ENCODE assay signal across 17 mouse cellular contexts in genomic region chr10:69945870-69946269, GRCm38 (mm10).
DNase-seq lines count a peak whose midpoint lies in the region; ATAC-seq and TF ChIP-seq lines count a peak whose summit lies in the region.
"Had no signal": no experiment of that assay in that cellular context is flagged by ENCODE, and none has a peak within 500 bp of the region (broad histone marks: within the 10 kb centered on the region; RNA-seq: fewer than 3 reads in every experiment).

No protein-coding gene starts in this region.

- H3K36me3 ChIP-seq in hindbrain, embryonic 15.5 days: no peaks in the 10 kb centered on the region
- no peaks in the 10 kb centered on the region for H3K36me3 ChIP-seq in hindbrain, embryonic 12.5 days
- 0 out of 2 replicates have a peak, but pooled peaks cover 2% of the 10 kb centered on the region for H3K36me3 ChIP-seq in midbrain, embryonic 15.5 days (replicated peaks)
- H3K36me3 ChIP-seq: heart, embryonic 15.5 days; limb, embryonic 12.5 days had no signal

- ATAC-seq in hindbrain, embryonic 15.5 days (ENCODE audit: low FRiP score, low read depth): no peak
- no peak for ATAC-seq in hindbrain, embryonic 12.5 days (ENCODE audit: low FRiP score)
- no peak for ATAC-seq in midbrain, embryonic 15.5 days (replicated peaks)
- ATAC-seq in megakaryocyte, adult 5-6 weeks (ENCODE audit: poor library complexity, severe bottlenecking): no peak

- no peak overlapping the region for H3K4me2 ChIP-seq in hindbrain, embryonic 15.5 days
- no peak overlapping the region for H3K4me2 ChIP-seq in hindbrain, embryonic 12.5 days (replicated peaks)
- no peak overlapping the region for H3K4me2 ChIP-seq in midbrain, embryonic 15.5 days
- H3K4me2 ChIP-seq: heart, embryonic 15.5 days; limb, embryonic 12.5 days had no signal

- peaks cover 9% of the 10 kb centered on the region; the same call in 1 of the 2 replicates for H3K4me1 ChIP-seq in hindbrain, embryonic 15.5 days (replicated peaks)
- H3K4me1 ChIP-seq in hindbrain, embryonic 12.5 days: peaks cover 16% of the 10 kb centered on the region
- H3K4me1 ChIP-seq in midbrain, embryonic 15.5 days: peaks cover 24% of the 10 kb centered on the region
- H3K4me1 ChIP-seq: megakaryocyte, embryonic 14.5 days had no signal

- no peak overlapping the region for H3K9ac ChIP-seq in hindbrain, embryonic 15.5 days
- H3K9ac ChIP-seq in hindbrain, embryonic 12.5 days: no peak overlapping the region
- no peak overlapping the region for H3K9ac ChIP-seq in midbrain, embryonic 15.5 days
- H3K9ac ChIP-seq: heart, embryonic 15.5 days; limb, embryonic 12.5 days; liver, embryonic 14.5 days had no signal

- H3K27ac ChIP-seq in hindbrain, embryonic 15.5 days (replicated peaks): 0 out of 2 replicates have a peak overlapping the region, but pooled peaks have one; percentile 8
- H3K27ac ChIP-seq in hindbrain, embryonic 12.5 days: no peak overlapping the region
- H3K27ac ChIP-seq in midbrain, embryonic 15.5 days: peak overlapping the region; percentile 26; the same call in 1 of the 2 replicates
- H3K27ac ChIP-seq: limb, embryonic 12.5 days; liver, embryonic 14.5 days had no signal

- DNase-seq in cerebellum, postnatal 10 days: peak; percentile 36 to 38
- no peak for DNase-seq in cerebellum, adult 11 months
- peak; percentile 65 for DNase-seq in brain, embryonic 14.5 days (ENCODE audit: low read depth)
- DNase-seq in adrenal gland, postnatal 36 days: no peak
- DNase-seq: adrenal gland, adult 8-10 months; gastrocnemius, postnatal 10 days; heart, adult 2 months; kidney, adult 11 months; kidney, postnatal 14 days had no signal

- TF ChIP-seq POLR2A in brain, embryonic 14.5 days (IDR thresholded peaks at IDR 0.05; ENCODE audit: borderline replicate concordance, extremely low read depth, insufficient read depth, insufficient read length, poor library complexity, severe bottlenecking): no peak

- WGBS in hindbrain, embryonic 15.5 days: 45% methylated on average over 8 of the region's 8 CpGs
- WGBS in hindbrain, embryonic 12.5 days: 58% methylated on average over 8 of the region's 8 CpGs
- 39% methylated on average over 8 of the region's 8 CpGs for WGBS in midbrain, embryonic 15.5 days

- no peak for TF ChIP-seq CTCF in brain, embryonic 14.5 days (IDR thresholded peaks at IDR 0.05; ENCODE audit: borderline replicate concordance, extremely low read depth, insufficient read depth, insufficient read length)

- H3K27me3 ChIP-seq in hindbrain, embryonic 15.5 days: no peaks in the 10 kb centered on the region
- no peaks in the 10 kb centered on the region for H3K27me3 ChIP-seq in hindbrain, embryonic 12.5 days
- H3K27me3 ChIP-seq in midbrain, embryonic 15.5 days (replicated peaks): no peaks in the 10 kb centered on the region
- H3K27me3 ChIP-seq: heart, embryonic 15.5 days; limb, embryonic 12.5 days; megakaryocyte, embryonic 14.5 days had no signal

- no peak overlapping the region for H3K4me3 ChIP-seq in hindbrain, embryonic 15.5 days
- H3K4me3 ChIP-seq in hindbrain, embryonic 12.5 days: no peak overlapping the region
- H3K4me3 ChIP-seq in midbrain, embryonic 15.5 days: no peak overlapping the region
- H3K4me3 ChIP-seq: heart, adult 2 months; heart, embryonic 15.5 days; limb, embryonic 12.5 days; megakaryocyte, embryonic 14.5 days had no signal

- no peaks in the 10 kb centered on the region for H3K9me3 ChIP-seq in hindbrain, embryonic 15.5 days
- H3K9me3 ChIP-seq in hindbrain, embryonic 12.5 days (replicated peaks): no peaks in the 10 kb centered on the region
- no peaks in the 10 kb centered on the region for H3K9me3 ChIP-seq in midbrain, embryonic 15.5 days
- H3K9me3 ChIP-seq: heart, embryonic 15.5 days; limb, embryonic 12.5 days had no signal

Comparison
In these comparisons a context has a peak if more than half of its experiments do, and no peak if none do; other contexts are left out.
1. DNase-seq: peak in cerebellum, postnatal 10 days (2 of 2) and brain, embryonic 14.5 days (single experiment); none in cerebellum, adult 11 months (single experiment) and adrenal gland, postnatal 36 days (0 of 2).